Mouse (Mus musculus): ENCODE measurements around the gene Ascc2.

- TF ChIP-seq CTCF (IDR thresholded peaks at IDR 0.05; ENCODE audit: insufficient read depth, low read depth, low read length) (no peak), POLR2A (IDR thresholded peaks at IDR 0.05; ENCODE audit: insufficient read depth, low read depth, low read length) (no peak)
Observed at GRCm38 (mm10) chr11:4634395-4634794, 3.2 kb upstream of the Ascc2 start.
